Mouse (Mus musculus) heart, postnatal 10 days (tissue): ENCODE measurements around the gene Zfp212. TPM values are rescaled to one million over a fixed set of nuclear protein-coding genes. Genes with fewer than 3 reads are reported as not detected.

Source experiments
- DNase-seq, 2 experiments: peaks; one replicate each; pipeline ENCODE4 v3.0.0; 2021
- intact Hi-C: fragments of 180-260 bp; cut with DNase I; formaldehyde crosslinking; loops from one replicate; pipeline ENCODE4 v1.15.1; 2025
- total RNA-seq, 2 experiments: library from RNA; stranded (reverse); gene quantifications; 2 replicates each; pipeline ENCODE4 v1.2.3; 2021

Zfp212 gene
- 10 to 100 TPM; 12.6 to 12.7 TPM for total RNA-seq

GRCm38 (mm10) chr6:47920447-47921340, at the start of gene Zfp212:
Gene Zfp212 (plus strand): TSS chr6:47920476.
- intact Hi-C loops, result loop anchor here (1.0 kb wide), 1 partner anchor 43 kb away; the partner anchor contains the start of gene Zfp282
- DNase-seq, result peak; percentile 91

GRCm38 (mm10) chr6:47872266-47872665, 48.0 kb upstream of the Zfp212 start:
- DNase-seq, result no peak
- intact Hi-C loops, result no loop called here

DNA sequence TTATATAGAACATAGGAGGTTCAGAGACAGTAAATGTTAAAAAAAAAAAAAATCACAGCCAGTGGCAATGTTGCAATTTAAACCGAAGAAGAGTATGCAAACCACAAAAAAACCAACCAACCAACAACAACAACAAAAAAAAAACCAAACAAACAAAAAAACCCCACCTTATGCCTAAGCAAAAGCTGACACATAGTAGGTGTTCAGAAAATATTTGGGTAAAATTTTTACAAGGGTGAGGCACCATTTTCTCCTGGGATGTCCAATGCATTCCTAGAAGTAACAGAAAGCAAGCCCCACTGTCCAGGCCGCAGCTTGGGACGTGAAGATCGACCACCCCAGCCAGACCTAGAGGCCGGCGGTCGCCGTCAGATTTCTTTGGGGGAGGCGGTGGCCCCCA, 43.2 kb upstream of the Zfp212 start, which contains the start of gene Zfp282:
TSS of gene Zfp282 (plus strand) at position 147 of the 400 bp plus-strand sequence.
- no peak for DNase-seq
- intact Hi-C loops, result loop anchor here (1.0 to 5.0 kb wide), 2 partner anchors 40 to 43 kb away; partner anchors contain the start of genes Zfp212 and Zfp398

GRCm38 (mm10) chr6:47877461-47878132, 42.7 kb upstream of the Zfp212 start:
- peak; percentile 94 for DNase-seq
- intact Hi-C loops, result loop anchor here (1.0 to 5.0 kb wide), 2 partner anchors 40 to 43 kb away; partner anchors contain the start of genes Zfp212 and Zfp398

DNA sequence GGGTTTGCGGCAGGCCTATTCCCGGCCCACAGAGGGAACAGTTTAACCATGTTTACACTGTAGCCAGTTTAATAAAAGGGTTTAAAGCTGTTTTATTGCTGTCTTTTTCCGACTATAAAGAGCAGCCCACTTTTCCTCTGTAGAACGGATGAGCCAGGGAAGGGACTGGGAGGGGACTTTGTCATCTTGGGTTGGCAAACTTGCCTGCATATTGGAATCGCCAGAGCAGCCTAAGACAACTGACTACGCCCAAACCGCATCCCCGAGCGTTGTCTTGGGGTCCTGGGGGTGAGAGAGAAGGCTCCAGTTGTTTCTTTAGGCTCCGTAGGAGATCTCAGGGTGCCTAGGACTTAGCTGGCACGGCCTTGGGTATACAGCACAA, 42.2 kb upstream of the Zfp212 start:
- DNase-seq, result no peak
- intact Hi-C loops, result loop anchor here (5.0 kb wide), 1 partner anchor 41 kb away; the partner anchor contains the start of gene Zfp398

- no peak for DNase-seq
- intact Hi-C loops, result loop anchor here (5.0 kb wide), 1 partner anchor 41 kb away; the partner anchor contains the start of gene Zfp398
These were observed 41.7 kb upstream of the Zfp212 start for GRCm38 (mm10) chr6:47878593-47878992.

GRCm38 (mm10) chr6:47879049-47879716, 41.1 kb upstream of the Zfp212 start:
- intact Hi-C loops, result loop anchor here (5.0 kb wide), 1 partner anchor 42 kb away; the partner anchor contains the start of gene Zfp398

DNA sequence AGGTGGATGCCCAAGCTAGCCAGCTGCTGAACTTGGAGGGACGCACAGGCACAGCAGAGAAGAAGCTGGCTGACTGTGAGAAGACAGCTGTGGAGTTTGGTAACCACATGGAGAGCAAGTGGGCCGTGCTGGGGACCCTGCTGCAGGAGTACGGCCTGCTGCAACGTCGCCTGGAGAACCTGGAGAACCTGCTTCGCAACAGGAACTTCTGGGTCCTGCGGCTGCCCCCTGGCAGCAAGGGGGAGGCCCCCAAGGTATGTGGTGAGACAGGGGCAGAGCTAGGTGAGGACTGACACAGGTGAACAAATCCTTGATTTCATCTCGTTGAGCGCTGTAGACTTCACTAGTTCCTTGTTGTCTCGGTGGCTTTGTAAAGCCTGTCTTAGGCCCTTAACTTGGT, 40.1 kb upstream of the Zfp212 start:
- intact Hi-C loops, result no loop called here
- no peak for DNase-seq

More at GRCm38 (mm10) chr6:47879049-47879716, 41.1 kb upstream of the Zfp212 start:
- peak in 1 of 2 experiments; percentile 13 for DNase-seq

DNA sequence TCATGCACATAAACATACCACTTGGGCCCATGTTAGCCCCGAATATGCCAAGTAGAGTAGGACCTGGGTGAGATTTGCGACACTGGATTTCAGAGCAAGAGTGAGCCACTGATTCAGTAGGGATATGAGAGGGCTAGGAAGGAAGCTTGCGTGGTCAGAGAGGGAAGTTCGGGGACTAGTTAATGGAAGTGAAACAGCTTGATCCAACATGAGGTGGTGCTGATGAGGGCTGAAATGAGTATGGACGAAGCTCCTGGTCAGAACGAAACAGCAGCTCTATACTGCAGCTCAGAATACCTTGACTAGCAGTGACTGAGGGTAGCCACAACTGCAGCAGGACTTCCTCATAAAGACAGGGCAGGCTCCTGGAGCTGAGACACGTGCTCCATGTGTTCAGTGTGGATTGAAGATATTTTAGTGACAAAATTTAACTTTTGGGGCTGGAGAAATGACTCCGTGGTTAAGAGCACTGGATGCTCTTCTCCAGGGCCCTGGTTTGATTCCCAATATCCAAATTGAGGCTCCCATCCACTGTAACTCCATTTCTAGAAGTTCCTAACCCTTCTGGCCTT, 31.4 kb upstream of the Zfp212 start:
- intact Hi-C loops, result no loop called here
- DNase-seq, result no peak

DNA sequence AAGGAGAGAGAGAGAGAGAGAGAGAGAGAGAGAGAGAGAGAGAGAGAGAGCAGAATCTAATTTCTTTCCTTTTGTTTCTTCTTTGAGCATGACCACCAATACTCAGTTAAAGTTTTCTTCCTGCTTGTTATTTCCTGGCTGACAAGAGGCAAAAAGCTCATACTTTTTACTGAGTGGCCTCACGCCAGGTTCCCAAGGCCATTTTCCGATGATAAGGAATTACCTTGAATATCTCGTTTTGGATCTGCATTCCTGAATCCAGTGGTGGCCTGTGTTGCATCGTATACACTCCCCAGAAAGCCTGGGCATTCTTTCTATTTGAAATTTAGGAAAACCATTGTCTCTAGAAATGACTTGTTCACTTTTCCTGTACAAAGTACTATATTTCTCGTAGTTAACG, 20.9 kb upstream of the Zfp212 start:
- DNase-seq, result no peak
- intact Hi-C loops, result no loop called here

GRCm38 (mm10) chr6:47903587-47903986, 16.7 kb upstream of the Zfp212 start:
- intact Hi-C loops, result no loop called here

DNA sequence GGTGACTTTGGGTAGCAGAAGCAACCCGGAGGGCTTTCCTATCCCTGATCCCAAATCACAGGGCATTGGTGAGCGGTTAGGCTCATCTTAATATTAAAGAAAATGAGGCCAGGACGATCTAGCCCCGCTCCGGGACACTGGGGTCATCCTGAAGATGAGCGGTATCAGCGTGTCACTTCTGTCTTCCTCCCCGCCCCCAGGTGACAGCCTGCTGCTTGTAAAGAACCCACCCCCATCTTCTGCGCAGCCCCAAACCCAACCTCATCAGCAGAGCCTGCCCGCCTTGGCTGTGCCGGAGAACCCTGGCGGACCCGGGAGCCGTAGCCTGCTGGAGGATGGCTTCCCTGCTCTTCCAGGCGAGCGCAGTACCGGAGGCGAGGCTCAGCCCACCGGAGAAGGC, 15.9 kb upstream of the Zfp212 start:
- DNase-seq, result no peak
- intact Hi-C loops, result no loop called here

More at GRCm38 (mm10) chr6:47903587-47903986, 16.7 kb upstream of the Zfp212 start:
- peak; percentile 12 to 13 for DNase-seq

- intact Hi-C loops, result no loop called here
- DNase-seq, result no peak
These were observed 15.2 kb upstream of the Zfp212 start for GRCm38 (mm10) chr6:47904917-47905695.

DNA sequence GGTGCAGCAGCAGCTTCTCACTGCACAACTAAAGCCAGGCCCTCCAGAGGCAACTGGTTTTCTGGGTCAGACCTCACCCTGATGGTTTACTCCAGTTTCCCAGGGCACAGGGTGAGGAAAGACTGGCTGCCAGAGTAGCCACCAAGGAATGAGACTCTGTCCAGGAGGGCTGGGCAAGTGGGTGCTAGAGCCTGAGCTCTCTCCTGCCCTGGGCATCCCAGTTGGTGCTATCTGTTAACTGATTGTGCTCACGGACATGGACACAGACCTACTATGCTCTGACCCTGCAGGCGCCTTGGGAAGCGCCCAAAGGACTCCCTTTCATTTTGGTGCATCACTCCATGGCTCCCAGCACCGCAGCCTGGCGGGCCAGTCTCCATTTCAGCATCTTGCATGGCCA, 13.9 kb upstream of the Zfp212 start:
- no peak for DNase-seq
- intact Hi-C loops, result no loop called here

DNA sequence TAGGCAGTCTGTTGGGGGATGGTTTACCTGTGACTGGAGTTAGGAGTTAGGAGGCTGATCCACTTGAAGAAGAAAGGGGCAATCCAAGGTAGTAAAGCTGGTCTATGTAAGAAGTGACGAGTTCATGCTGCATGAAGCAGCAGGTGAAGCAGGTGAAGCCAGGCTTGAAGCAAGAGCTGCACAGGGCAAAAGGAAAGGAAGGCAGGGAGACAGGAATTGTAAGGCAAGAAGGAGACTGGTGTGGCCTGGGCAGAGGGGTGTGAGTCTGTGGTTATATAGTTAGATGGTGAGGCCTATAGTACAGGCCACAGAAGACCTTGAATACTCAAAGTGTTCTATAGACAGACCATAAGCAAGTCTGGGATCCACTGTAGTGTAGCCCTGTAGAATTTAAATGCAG, 11.3 kb upstream of the Zfp212 start:
- intact Hi-C loops, result no loop called here
- DNase-seq, result no peak

GRCm38 (mm10) chr6:47911650-47912049, 8.6 kb upstream of the Zfp212 start:
- no peak for DNase-seq
- intact Hi-C loops, result no loop called here

DNA sequence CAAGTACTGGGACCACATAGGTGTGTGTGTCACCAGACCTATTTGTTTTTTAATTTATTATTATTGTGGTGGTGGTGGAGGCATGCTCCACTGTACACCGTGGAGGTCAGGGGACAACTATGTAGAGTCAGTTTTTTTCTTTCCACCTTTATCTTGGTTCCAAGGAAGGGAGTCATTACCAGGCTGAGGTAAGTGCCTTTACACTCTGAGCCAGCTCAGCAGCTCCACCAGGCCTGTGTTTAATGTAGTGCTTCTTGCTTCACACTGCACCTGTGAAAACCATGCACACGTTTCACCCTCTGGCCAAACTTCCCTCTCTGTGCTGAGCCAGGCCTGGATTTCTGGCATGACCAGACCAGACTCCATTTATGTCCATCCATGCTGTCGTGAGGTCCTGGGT, 7.3 kb upstream of the Zfp212 start:
- intact Hi-C loops, result no loop called here
- no peak for DNase-seq

DNA sequence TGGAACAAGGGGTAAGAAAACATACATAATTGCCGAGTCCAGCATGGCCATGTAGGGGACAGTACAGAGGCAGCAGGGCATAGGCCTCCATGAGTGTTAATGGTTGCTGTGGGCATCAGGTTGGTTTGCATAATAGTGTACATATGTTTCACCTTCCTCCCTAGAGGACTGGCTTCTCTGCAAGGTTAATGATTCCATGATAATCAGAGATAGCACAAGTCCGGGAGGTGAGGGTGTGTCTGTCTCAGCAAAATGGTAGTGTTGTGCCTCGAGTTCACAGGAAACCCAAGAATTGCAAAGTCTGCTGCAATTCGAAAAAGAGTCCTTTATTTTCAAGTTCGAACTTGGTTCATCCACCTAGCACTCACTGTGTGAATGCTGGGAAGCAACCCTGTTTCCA, 3.2 kb upstream of the Zfp212 start:
- intact Hi-C loops, result no loop called here
- no peak for DNase-seq

GRCm38 (mm10) chr6:47918768-47919274, 1.5 kb upstream of the Zfp212 start:
- DNase-seq, result no peak
- intact Hi-C loops, result no loop called here
